Mouse (Mus musculus): Measurements from ENCODE around the gene Gkap1.

- no peak for TF ChIP-seq CTCF (IDR thresholded peaks at IDR 0.05; ENCODE audit: extremely low read depth, insufficient read depth, insufficient read length, insufficient replicate concordance)
- TF ChIP-seq POLR2A (IDR thresholded peaks at IDR 0.05; ENCODE audit: low read depth, low read length): no peak
Observed at GRCm38 (mm10) chr13:58301961-58302360, 26.5 kb upstream of the Gkap1 start.

Data from spleen, adult 2 months (tissue).